ENCODE assay signal across 23 mouse cellular contexts in genomic region chr14:86360423-86361059, GRCm38 (mm10).
A peak's percentile ranks its signal among the peaks of the same experiment; 100 is the strongest.
DNase-seq lines count a peak whose midpoint lies in the region; ATAC-seq lines count a peak whose summit lies in the region.
"Had no signal": no experiment of that assay in that cellular context is flagged by ENCODE, and none has a peak within 500 bp of the region (broad histone marks: within the 10 kb centered on the region; RNA-seq: fewer than 3 reads in every experiment).

No protein-coding gene starts in this region.

- no peaks in the 10 kb centered on the region for H3K4me1 ChIP-seq in forebrain, embryonic 16.5 days (replicated peaks; ENCODE audit: control insufficient read depth, insufficient read depth, low read length)
- peaks cover 15% of the 10 kb centered on the region for H3K4me1 ChIP-seq in forebrain, embryonic 13.5 days
- H3K4me1 ChIP-seq in neural tube, embryonic 12.5 days, result peaks cover 7% of the 10 kb centered on the region
- H3K4me1 ChIP-seq: heart, embryonic 15.5 days; liver, embryonic 13.5 days; stomach, embryonic 15.5 days had no signal

- peak; percentile 8 to 22 for DNase-seq in cerebellum, postnatal 14 days
- no peak for DNase-seq in cerebellum, adult 11-12 months
- DNase-seq in neural tube, embryonic 10.5 days (ENCODE audit: extremely low spot score, low spot score), result no peak
- no peak for DNase-seq in adrenal gland, adult (ENCODE audit: inconsistent age in 2 of 2, low spot score in 1 of 2)
- DNase-seq in layer of hippocampus, adult 18-20 months (ENCODE audit: low spot score in 2 of 2), result no peak
- DNase-seq: adrenal gland, postnatal 25 days; cerebellum, adult 11 months; cerebellum, postnatal 36 days; heart, postnatal 36 days; kidney, adult 18-20 months; liver, embryonic 13.5 days; lung, adult 2 months; thymus, postnatal 25 days had no signal

- no peaks in the 10 kb centered on the region for H3K9me3 ChIP-seq in forebrain, embryonic 16.5 days (ENCODE audit: control insufficient read depth, low read length)
- H3K9me3 ChIP-seq in forebrain, embryonic 13.5 days (replicated peaks), result no peaks in the 10 kb centered on the region
- no peaks in the 10 kb centered on the region for H3K9me3 ChIP-seq in neural tube, embryonic 12.5 days
- H3K9me3 ChIP-seq: embryonic facial prominence, embryonic 13.5 days; heart, embryonic 15.5 days; liver, embryonic 13.5 days; stomach, embryonic 15.5 days had no signal

- no peak overlapping the region for H3K4me2 ChIP-seq in forebrain, embryonic 16.5 days (ENCODE audit: low read length)
- no peak overlapping the region for H3K4me2 ChIP-seq in forebrain, embryonic 13.5 days
- H3K4me2 ChIP-seq in neural tube, embryonic 12.5 days (replicated peaks), result 0 out of 2 replicates have a peak overlapping the region, but pooled peaks have one; percentile 5
- H3K4me2 ChIP-seq: embryonic facial prominence, embryonic 13.5 days; heart, embryonic 15.5 days; liver, embryonic 13.5 days; stomach, embryonic 15.5 days had no signal

- H3K27me3 ChIP-seq in forebrain, embryonic 16.5 days (replicated peaks; ENCODE audit: control insufficient read depth, insufficient read depth, low read length), result no peaks in the 10 kb centered on the region
- no peaks in the 10 kb centered on the region for H3K27me3 ChIP-seq in forebrain, embryonic 13.5 days
- H3K27me3 ChIP-seq in neural tube, embryonic 12.5 days (replicated peaks), result no peaks in the 10 kb centered on the region
- H3K27me3 ChIP-seq: embryonic facial prominence, embryonic 13.5 days; heart, embryonic 15.5 days; liver, embryonic 13.5 days; stomach, embryonic 15.5 days had no signal

- 19% methylated on average over 7 of the region's 7 CpGs for WGBS in forebrain, embryonic 16.5 days
- WGBS in forebrain, embryonic 13.5 days, result 36% methylated on average over 7 of the region's 7 CpGs
- 14% methylated on average over 7 of the region's 7 CpGs for WGBS in neural tube, embryonic 12.5 days

- peak; percentile 23; the same call in 1 of the 2 replicates for ATAC-seq in forebrain, embryonic 16.5 days
- ATAC-seq in forebrain, embryonic 13.5 days, result no peak
- ATAC-seq in neural tube, embryonic 12.5 days (ENCODE audit: low FRiP score, low read depth), result no peak
- ATAC-seq: inflammation-experienced regulatory T-cells, adult 6 months had no signal

- no peak overlapping the region for H3K9ac ChIP-seq in forebrain, embryonic 16.5 days (replicated peaks; ENCODE audit: low read depth, low read length)
- no peak overlapping the region for H3K9ac ChIP-seq in forebrain, embryonic 13.5 days
- H3K9ac ChIP-seq in neural tube, embryonic 12.5 days, result no peak overlapping the region
- H3K9ac ChIP-seq: embryonic facial prominence, embryonic 13.5 days; heart, embryonic 15.5 days; liver, embryonic 13.5 days; stomach, embryonic 15.5 days had no signal

- no peak overlapping the region for H3K4me3 ChIP-seq in forebrain, embryonic 16.5 days (replicated peaks; ENCODE audit: low read length)
- no peak overlapping the region for H3K4me3 ChIP-seq in forebrain, embryonic 13.5 days
- H3K4me3 ChIP-seq in neural tube, embryonic 12.5 days, result no peak overlapping the region
- H3K4me3 ChIP-seq: embryonic facial prominence, embryonic 13.5 days; erythroblast, embryonic 14.5 days; heart, embryonic 15.5 days; left cerebral cortex, adult 2 months; liver, embryonic 13.5 days; stomach, embryonic 15.5 days had no signal

- H3K27ac ChIP-seq in forebrain, embryonic 16.5 days (ENCODE audit: low read length), result no peak overlapping the region
- H3K27ac ChIP-seq in forebrain, embryonic 13.5 days, result no peak overlapping the region
- no peak overlapping the region for H3K27ac ChIP-seq in neural tube, embryonic 12.5 days
- H3K27ac ChIP-seq: embryonic facial prominence, embryonic 13.5 days; heart, embryonic 15.5 days; kidney, postnatal 0 days; left cerebral cortex, adult 2 months; liver, embryonic 13.5 days; stomach, embryonic 15.5 days had no signal

- no peaks in the 10 kb centered on the region for H3K36me3 ChIP-seq in forebrain, embryonic 16.5 days (ENCODE audit: control insufficient read depth, insufficient read depth)
- no peaks in the 10 kb centered on the region for H3K36me3 ChIP-seq in forebrain, embryonic 13.5 days (ENCODE audit: poor library complexity, severe bottlenecking)
- H3K36me3 ChIP-seq in neural tube, embryonic 12.5 days, result no peaks in the 10 kb centered on the region
- H3K36me3 ChIP-seq: embryonic facial prominence, embryonic 13.5 days; heart, embryonic 15.5 days; liver, embryonic 13.5 days; stomach, embryonic 15.5 days had no signal

Comparison
In these comparisons a context has a peak if more than half of its experiments do, and no peak if none do; other contexts are left out.
1. DNase-seq: peak in cerebellum, postnatal 14 days (2 of 2); none in cerebellum, adult 11-12 months (single experiment), neural tube, embryonic 10.5 days (single experiment), adrenal gland, adult (0 of 2) and layer of hippocampus, adult 18-20 months (0 of 2).